Mouse (Mus musculus) embryonic fibroblast, embryonic 13.5 days (primary cell): ENCODE data around the gene Slc26a8.

ENCODE experiments used
- CTCF ChIP-seq: IDR thresholded peaks from 2 replicates; pipeline ENCODE4 v1.5.1; 2011; ENCODE audit warnings: mild to moderate bottlenecking, control low read depth, low read length, moderate library complexity, borderline replicate concordance; ENCODE audit not compliant: insufficient read depth
- POLR2A ChIP-seq: IDR thresholded peaks from 2 replicates; pipeline ENCODE4 v1.6.1; 2011; ENCODE audit warnings: low read depth, mild to moderate bottlenecking, control low read depth, low read length, moderate library complexity

- no peak for TF ChIP-seq CTCF
- no peak for TF ChIP-seq POLR2A
These were observed 17.8 kb upstream of the Slc26a8 start for GRCm38 (mm10) chr17:28707816-28708215.
